Comparison of ENCODE assay signal across 11 mouse cellular contexts in the genomic region with DNA sequence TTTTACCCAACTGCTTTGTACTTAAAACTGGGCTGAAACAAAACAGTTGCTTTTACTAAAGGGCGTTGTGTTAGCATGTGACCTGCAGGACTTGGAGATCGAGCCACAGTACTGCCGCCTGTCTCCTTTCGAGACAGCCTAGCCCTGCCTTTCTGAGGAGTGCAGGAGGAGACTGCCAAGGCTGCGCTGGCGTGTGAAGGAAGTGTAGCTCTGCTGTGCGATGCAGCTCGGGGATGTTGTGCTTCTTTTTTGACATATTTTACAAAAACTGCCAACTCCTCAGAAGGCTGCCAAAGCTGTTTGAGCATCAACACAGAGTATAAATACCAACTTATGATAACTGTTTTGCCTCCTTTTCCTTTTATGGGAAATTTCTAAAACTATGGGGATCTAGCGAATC.
A peak's percentile ranks its signal among the peaks of the same experiment; 100 is the strongest.
DNase-seq lines count a peak whose midpoint lies in the region; ATAC-seq lines count a peak whose summit lies in the region.
"Had no signal": no experiment of that assay in that cellular context is flagged by ENCODE, and none has a peak within 500 bp of the region (broad histone marks: within the 10 kb centered on the region; RNA-seq: fewer than 3 reads in every experiment).

No protein-coding gene starts in this region.

- no peak overlapping the region for H3K4me3 ChIP-seq in forebrain, embryonic 13.5 days
- no peak overlapping the region for H3K4me3 ChIP-seq in forebrain, embryonic 10.5 days
- H3K4me3 ChIP-seq in embryonic facial prominence, embryonic 14.5 days (ENCODE audit: low read depth, low read length) = no peak overlapping the region
- H3K4me3 ChIP-seq: heart, embryonic 10.5 days; limb, embryonic 13.5 days had no signal

- no peak for DNase-seq in forebrain, embryonic 10.5 days (ENCODE audit: extremely low spot score, low spot score)
- DNase-seq in ES-CJ7 (ENCODE audit: low read depth, low spot score) = peak; percentile 5
- peak; percentile 2 for DNase-seq in embryonic facial prominence, embryonic 14.5 days (ENCODE audit: low spot score)
- peak; percentile 3 to 42 for DNase-seq in left cerebral cortex, adult 9 months (ENCODE audit: low spot score in 2 of 2)
- DNase-seq in retina, postnatal 1 day = no peak
- no peak for DNase-seq in kidney, postnatal 4 days
- DNase-seq in testis, postnatal 10 days (ENCODE audit: low spot score) = no peak
- DNase-seq: thymus, adult 2 months had no signal

- no peak overlapping the region for H3K9ac ChIP-seq in forebrain, embryonic 13.5 days
- no peak overlapping the region for H3K9ac ChIP-seq in embryonic facial prominence, embryonic 14.5 days (ENCODE audit: low read depth, low read length)
- H3K9ac ChIP-seq: limb, embryonic 13.5 days had no signal

- no peaks in the 10 kb centered on the region for H3K27me3 ChIP-seq in forebrain, embryonic 13.5 days
- H3K27me3 ChIP-seq in forebrain, embryonic 10.5 days (ENCODE audit: poor library complexity, severe bottlenecking) = no peaks in the 10 kb centered on the region
- no peaks in the 10 kb centered on the region for H3K27me3 ChIP-seq in embryonic facial prominence, embryonic 14.5 days (replicated peaks; ENCODE audit: control insufficient read depth, insufficient read depth, low read length)
- H3K27me3 ChIP-seq: limb, embryonic 13.5 days had no signal

- peak; percentile 75; the same call in 1 of the 2 replicates for ATAC-seq in forebrain, embryonic 13.5 days
- ATAC-seq in embryonic facial prominence, embryonic 14.5 days (ENCODE audit: low read depth) = no peak

- no peaks in the 10 kb centered on the region for H3K36me3 ChIP-seq in forebrain, embryonic 13.5 days (ENCODE audit: poor library complexity, severe bottlenecking)
- H3K36me3 ChIP-seq in forebrain, embryonic 10.5 days (replicated peaks) = no peaks in the 10 kb centered on the region
- no peaks in the 10 kb centered on the region for H3K36me3 ChIP-seq in embryonic facial prominence, embryonic 14.5 days (ENCODE audit: control insufficient read depth, insufficient read depth, low read length)
- H3K36me3 ChIP-seq: heart, embryonic 10.5 days; limb, embryonic 13.5 days had no signal

- H3K4me1 ChIP-seq in forebrain, embryonic 13.5 days = no peaks in the 10 kb centered on the region
- no peaks in the 10 kb centered on the region for H3K4me1 ChIP-seq in forebrain, embryonic 10.5 days
- no peaks in the 10 kb centered on the region for H3K4me1 ChIP-seq in embryonic facial prominence, embryonic 14.5 days (ENCODE audit: control insufficient read depth, insufficient read depth, low read length)
- H3K4me1 ChIP-seq: heart, embryonic 10.5 days; limb, embryonic 13.5 days had no signal

- no peak overlapping the region for H3K4me2 ChIP-seq in forebrain, embryonic 13.5 days
- no peak overlapping the region for H3K4me2 ChIP-seq in embryonic facial prominence, embryonic 14.5 days (ENCODE audit: low read depth, low read length)
- H3K4me2 ChIP-seq: limb, embryonic 13.5 days had no signal

- H3K27ac ChIP-seq in forebrain, embryonic 13.5 days = no peak overlapping the region
- H3K27ac ChIP-seq in forebrain, embryonic 10.5 days = no peak overlapping the region
- no peak overlapping the region for H3K27ac ChIP-seq in embryonic facial prominence, embryonic 14.5 days (replicated peaks; ENCODE audit: low read depth, low read length)
- H3K27ac ChIP-seq: heart, embryonic 10.5 days; limb, embryonic 13.5 days had no signal

- H3K9me3 ChIP-seq in forebrain, embryonic 13.5 days (replicated peaks) = no peaks in the 10 kb centered on the region
- no peaks in the 10 kb centered on the region for H3K9me3 ChIP-seq in forebrain, embryonic 10.5 days
- no peaks in the 10 kb centered on the region for H3K9me3 ChIP-seq in embryonic facial prominence, embryonic 14.5 days (ENCODE audit: control insufficient read depth, low read length)
- H3K9me3 ChIP-seq: heart, embryonic 10.5 days; limb, embryonic 13.5 days had no signal

- WGBS in forebrain, embryonic 13.5 days = 54% methylated on average over 9 of the region's 9 CpGs
- WGBS in forebrain, embryonic 10.5 days = 68% methylated on average over 9 of the region's 9 CpGs
- 58% methylated on average over 9 of the region's 9 CpGs for WGBS in embryonic facial prominence, embryonic 14.5 days

Comparison
In these comparisons a context has a peak if more than half of its experiments do, and no peak if none do; other contexts are left out.
1. DNase-seq: peak in ES-CJ7 (single experiment), embryonic facial prominence, embryonic 14.5 days (single experiment) and left cerebral cortex, adult 9 months (2 of 2); none in forebrain, embryonic 10.5 days (single experiment), retina, postnatal 1 day (single experiment), kidney, postnatal 4 days (0 of 2) and testis, postnatal 10 days (single experiment).